Mouse (Mus musculus): ENCODE results near the gene Klk5. TPM values are rescaled to one million over a fixed set of nuclear protein-coding genes. Genes with fewer than 3 reads are reported as not detected.
A peak's percentile ranks its signal among the peaks of the same experiment; 100 is the strongest.

Klk5 gene
- not detected in 2 replicates for polyA plus RNA-seq (2015; fragmentation: Nextera tagmentation; extraction: Ambion mirVana)

DNA sequence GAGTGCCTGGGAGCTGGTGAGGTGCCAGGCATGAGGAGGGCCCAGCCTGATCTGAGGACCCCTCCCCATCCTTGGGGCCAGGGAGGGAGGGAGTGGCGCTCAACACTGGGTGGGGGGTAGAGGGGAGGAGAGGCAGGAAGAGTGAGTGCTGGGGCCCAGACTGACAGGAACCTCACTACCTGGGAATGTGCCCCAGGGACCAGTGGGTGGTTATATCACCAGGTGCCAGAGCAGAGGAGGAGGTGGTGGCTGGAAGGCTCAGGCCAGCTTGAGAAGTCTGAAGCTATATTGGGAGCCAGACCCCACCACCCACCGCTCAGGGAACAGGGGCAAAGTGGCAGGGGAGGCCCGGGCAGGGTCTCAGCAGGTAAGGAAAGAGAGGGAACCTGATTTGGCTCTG lies at the start of gene Klk5:
Gene Klk5, plus strand, starts transcription at position 271 of the 400 bp plus-strand sequence.
- no peaks in the 10 kb centered on the region for H3K4me1 ChIP-seq
- H3K9me3 ChIP-seq: no peaks in the 10 kb centered on the region
- H3K36me3 ChIP-seq: no peaks in the 10 kb centered on the region
- no peak within 1 kb of the TSS for H3K4me2 ChIP-seq
- H3K9ac ChIP-seq: no peak within 1 kb of the TSS
- H3K27me3 ChIP-seq: no peaks in the 10 kb centered on the region
- WGBS: 28% methylated on average over 3 of the region's 3 CpGs
- no peak within 1 kb of the TSS for H3K4me3 ChIP-seq
- ATAC-seq (ENCODE audit: borderline replicate concordance, extremely low read depth, low FRiP score, low TSS enrichment): no peak
- H3K27ac ChIP-seq: no peak within 1 kb of the TSS

DNA sequence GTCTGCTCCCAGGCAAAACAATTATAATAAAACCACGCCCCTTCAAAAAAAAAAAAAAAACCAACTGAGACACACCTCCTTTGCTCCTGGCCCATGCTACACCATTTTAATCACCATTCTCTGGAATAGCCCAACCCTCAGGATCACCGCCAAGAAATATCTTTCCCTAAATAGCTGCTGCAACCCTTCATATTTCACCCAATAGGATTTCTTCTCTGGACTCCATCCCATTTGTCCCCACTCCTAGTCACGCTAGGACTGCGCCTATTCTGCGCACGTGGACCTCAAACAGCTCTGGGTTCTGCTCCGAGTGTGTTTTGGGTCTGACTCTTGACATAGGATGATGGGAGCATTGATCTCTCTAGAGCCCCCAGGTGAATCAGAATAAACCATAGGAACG lies 45.4 kb upstream of the Klk5 start:
- peaks cover 9% of the 10 kb centered on the region; the same call in 1 of the 2 replicates for H3K27me3 ChIP-seq
- no peak overlapping the region for H3K27ac ChIP-seq
- ATAC-seq (ENCODE audit: borderline replicate concordance, extremely low read depth, low FRiP score, low TSS enrichment): no peak
- H3K9ac ChIP-seq: 0 out of 2 replicates have a peak overlapping the region, but pooled peaks have one; percentile 38
- H3K4me3 ChIP-seq: peak overlapping the region; percentile 55
- H3K4me2 ChIP-seq: peak overlapping the region; percentile 87
- no peaks in the 10 kb centered on the region for H3K36me3 ChIP-seq
- 2% methylated on average over 8 of the region's 8 CpGs for WGBS
- H3K4me1 ChIP-seq: peaks cover 22% of the 10 kb centered on the region
- H3K9me3 ChIP-seq: no peaks in the 10 kb centered on the region

DNA sequence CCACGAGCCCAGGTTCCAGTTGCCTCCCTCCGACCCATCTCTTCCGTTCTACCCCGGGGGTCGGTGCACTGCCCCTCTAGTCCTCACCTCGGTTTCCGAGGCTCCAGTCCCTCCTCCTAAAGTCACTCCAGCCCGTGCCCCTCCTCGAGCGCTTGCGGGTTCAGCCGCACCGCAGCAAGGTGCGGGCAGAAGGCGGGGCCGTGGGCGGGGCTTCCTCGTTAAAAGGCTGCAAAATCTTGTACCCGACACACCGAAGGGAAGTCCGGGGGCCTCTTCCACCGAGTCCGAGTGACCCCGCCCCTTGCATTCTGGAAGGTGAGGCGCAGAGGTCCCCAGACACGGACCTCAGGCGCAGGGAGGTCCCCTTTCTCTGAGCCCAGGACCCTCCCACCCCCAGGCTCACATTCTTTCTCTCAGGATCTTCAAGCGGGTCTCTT lies 44.4 kb upstream of the Klk5 start, which contains the start of gene Klk8:
Gene Klk8, plus strand, starts transcription at position 245 of the 437 bp plus-strand sequence.
- 0% methylated on average over 28 of the region's 28 CpGs for WGBS
- ATAC-seq (ENCODE audit: borderline replicate concordance, extremely low read depth, low FRiP score, low TSS enrichment): peak; percentile 35; the same call in 1 of the 2 replicates
- H3K9ac ChIP-seq: peak within 1 kb of the TSS; percentile 38

DNA sequence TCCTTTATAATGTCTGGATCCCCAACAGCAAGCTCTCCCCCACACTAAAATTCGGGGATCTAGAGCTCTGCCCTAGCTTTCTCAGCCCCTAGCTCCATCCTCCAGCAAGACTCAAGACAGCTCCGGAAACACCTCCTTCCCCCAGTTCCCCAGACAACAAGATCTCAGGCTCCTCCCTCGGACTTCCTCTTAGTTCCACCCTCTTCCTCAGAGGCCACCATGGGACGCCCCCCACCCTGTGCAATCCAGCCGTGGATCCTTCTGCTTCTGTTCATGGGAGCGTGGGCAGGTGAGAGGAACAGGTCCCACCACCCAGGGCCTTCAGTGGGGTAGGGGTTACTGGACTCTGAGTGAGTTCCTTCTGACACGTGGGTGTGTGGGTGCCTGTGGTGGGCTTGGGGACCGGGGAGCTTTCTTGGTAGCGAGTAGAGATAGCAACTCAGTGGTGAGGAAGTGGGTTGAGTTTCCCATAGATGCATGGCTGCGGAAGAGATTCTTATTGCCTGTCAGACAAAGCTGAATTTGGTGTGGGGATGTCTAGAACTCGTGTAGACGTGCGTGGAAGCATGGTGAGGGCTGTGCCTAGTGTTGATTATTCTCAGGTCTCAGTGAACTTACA lies 43.8 kb upstream of the Klk5 start:
- Histone ChIP-seq H3K27me3 (peaks cover 9% of the 10 kb centered on the region; the same call in 1 of the 2 replicates), H3K27ac (no peak overlapping the region), H3K4me3 (peak overlapping the region; percentile 55), H3K36me3 (no peaks in the 10 kb centered on the region), H3K9ac (peak overlapping the region; percentile 38), H3K9me3 (no peaks in the 10 kb centered on the region), H3K4me1 (peaks cover 22% of the 10 kb centered on the region), H3K4me2 (peak overlapping the region; percentile 87)
- ATAC-seq (ENCODE audit: borderline replicate concordance, extremely low read depth, low FRiP score, low TSS enrichment): peak; percentile 58; the same call in 1 of the 2 replicates
- WGBS: 36% methylated on average over 13 of the region's 13 CpGs

More for the DNA sequence above, 44.4 kb upstream of the Klk5 start, which contains the start of gene Klk8:
- peaks cover 9% of the 10 kb centered on the region; the same call in 1 of the 2 replicates for H3K27me3 ChIP-seq
- peaks cover 22% of the 10 kb centered on the region for H3K4me1 ChIP-seq
- no peaks in the 10 kb centered on the region for H3K36me3 ChIP-seq
- H3K27ac ChIP-seq: no peak within 1 kb of the TSS
- peak within 1 kb of the TSS; percentile 55 for H3K4me3 ChIP-seq
- H3K4me2 ChIP-seq: peak within 1 kb of the TSS; percentile 87
- no peaks in the 10 kb centered on the region for H3K9me3 ChIP-seq

DNA sequence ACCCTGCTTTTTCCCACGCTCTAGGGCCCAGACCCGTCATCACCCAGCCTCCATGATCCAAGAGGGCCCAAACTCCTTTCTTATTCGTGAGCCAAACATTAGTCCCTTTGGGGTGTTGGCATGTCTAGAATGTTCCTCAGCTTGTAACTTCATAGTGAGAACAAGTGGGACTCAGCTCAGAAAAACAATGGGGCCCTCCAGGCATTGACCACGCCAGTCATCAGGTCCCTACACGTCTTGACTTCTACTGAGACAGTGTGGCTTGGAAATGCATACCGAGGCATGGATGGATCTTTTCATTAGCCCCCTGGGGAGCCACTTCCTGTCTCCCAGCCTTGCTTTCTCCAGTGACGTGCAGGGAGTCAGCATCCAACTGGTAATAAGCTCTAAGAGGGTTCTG lies 41.9 kb upstream of the Klk5 start:
- ATAC-seq (ENCODE audit: borderline replicate concordance, extremely low read depth, low FRiP score, low TSS enrichment): no peak
- no peaks in the 10 kb centered on the region for H3K9me3 ChIP-seq
- H3K4me1 ChIP-seq: peaks cover 22% of the 10 kb centered on the region
- peaks cover 9% of the 10 kb centered on the region; the same call in 1 of the 2 replicates for H3K27me3 ChIP-seq
- H3K4me2 ChIP-seq: no peak overlapping the region
- 66% methylated on average over 7 of the region's 7 CpGs for WGBS
- no peaks in the 10 kb centered on the region for H3K36me3 ChIP-seq
- no peak overlapping the region for H3K4me3 ChIP-seq
- no peak overlapping the region for H3K9ac ChIP-seq
- H3K27ac ChIP-seq: no peak overlapping the region

DNA sequence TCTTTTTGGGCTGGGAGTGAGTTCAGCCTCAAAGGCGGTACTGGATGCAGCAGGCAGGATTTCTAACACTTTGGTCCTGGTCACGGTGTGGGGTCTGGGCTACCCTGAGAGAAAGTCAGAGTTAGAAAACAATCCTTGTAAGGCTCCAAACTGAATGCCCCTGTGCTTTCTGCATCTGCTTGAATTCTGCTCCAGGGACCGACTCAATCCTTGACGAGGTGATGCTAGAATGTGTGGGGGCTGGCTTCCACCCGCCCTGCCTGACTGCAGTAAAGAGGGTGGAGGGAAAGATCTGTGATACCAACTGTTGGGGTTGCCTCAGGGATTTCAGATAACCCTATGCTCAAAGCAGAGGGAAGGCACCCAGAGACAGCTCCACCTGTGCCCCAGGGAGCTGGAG lies 30.8 kb upstream of the Klk5 start, which contains the start of gene Klk7:
Gene Klk7, plus strand, starts transcription at position 301 of the 400 bp plus-strand sequence.
- H3K4me1 ChIP-seq: no peaks in the 10 kb centered on the region
- H3K9me3 ChIP-seq: no peaks in the 10 kb centered on the region
- no peak within 1 kb of the TSS for H3K9ac ChIP-seq
- H3K36me3 ChIP-seq: no peaks in the 10 kb centered on the region
- H3K27ac ChIP-seq: no peak within 1 kb of the TSS
- no peak within 1 kb of the TSS for H3K4me2 ChIP-seq
- no peaks in the 10 kb centered on the region for H3K27me3 ChIP-seq
- no peak within 1 kb of the TSS for H3K4me3 ChIP-seq
- no peak for ATAC-seq (ENCODE audit: borderline replicate concordance, extremely low read depth, low FRiP score, low TSS enrichment)
- WGBS: 54% methylated on average over 5 of the region's 5 CpGs

DNA sequence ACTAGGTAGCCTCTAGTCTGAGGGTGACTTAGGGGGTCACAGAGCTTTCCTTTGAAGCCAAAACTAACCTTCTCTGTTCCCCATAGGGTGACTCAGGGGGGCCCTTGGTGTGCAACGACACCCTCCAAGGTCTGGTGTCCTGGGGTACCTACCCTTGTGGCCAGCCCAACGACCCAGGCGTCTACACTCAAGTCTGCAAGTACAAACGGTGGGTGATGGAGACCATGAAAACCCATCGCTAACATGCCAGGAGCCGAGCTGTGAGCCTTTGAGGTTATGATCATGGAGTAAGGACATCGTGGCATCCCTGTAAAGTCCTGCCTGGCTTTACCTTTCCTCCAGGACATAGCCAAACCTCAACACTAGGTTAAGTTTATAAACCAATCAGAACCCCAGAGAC lies 26.6 kb upstream of the Klk5 start:
- no peak for ATAC-seq (ENCODE audit: borderline replicate concordance, extremely low read depth, low FRiP score, low TSS enrichment)
- Histone ChIP-seq H3K4me3 (no peak overlapping the region), H3K36me3 (no peaks in the 10 kb centered on the region), H3K4me1 (no peaks in the 10 kb centered on the region), H3K27ac (no peak overlapping the region), H3K4me2 (no peak overlapping the region), H3K27me3 (no peaks in the 10 kb centered on the region), H3K9ac (no peak overlapping the region), H3K9me3 (no peaks in the 10 kb centered on the region)
- WGBS: 86% methylated on average over 7 of the region's 7 CpGs

DNA sequence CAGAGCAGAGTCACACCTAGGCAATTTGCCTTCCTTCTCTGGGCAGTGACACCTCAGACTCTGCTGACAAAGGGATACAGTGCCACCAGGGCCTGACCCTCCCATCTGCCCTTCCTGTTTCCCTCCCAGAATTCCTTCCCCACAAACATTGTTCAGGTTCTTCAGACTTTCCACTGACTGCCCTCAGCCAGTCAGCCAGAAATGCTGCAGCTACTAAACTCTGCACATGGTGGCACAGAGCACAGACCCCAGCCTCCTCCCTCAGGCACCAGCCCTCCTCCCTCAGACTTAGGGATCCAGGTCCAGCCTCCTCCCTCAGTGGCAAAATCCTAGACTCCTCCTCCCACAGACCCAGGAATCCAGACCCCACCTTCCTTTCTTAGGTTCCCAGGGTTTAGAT lies 25.0 kb upstream of the Klk5 start:
- H3K4me2 ChIP-seq: no peak overlapping the region
- H3K9ac ChIP-seq: no peak overlapping the region
- no peaks in the 10 kb centered on the region for H3K9me3 ChIP-seq
- H3K36me3 ChIP-seq: no peaks in the 10 kb centered on the region
- H3K27ac ChIP-seq: no peak overlapping the region
- no peak for ATAC-seq (ENCODE audit: borderline replicate concordance, extremely low read depth, low FRiP score, low TSS enrichment)
- no peaks in the 10 kb centered on the region for H3K4me1 ChIP-seq
- no peaks in the 10 kb centered on the region for H3K27me3 ChIP-seq
- H3K4me3 ChIP-seq: no peak overlapping the region

DNA sequence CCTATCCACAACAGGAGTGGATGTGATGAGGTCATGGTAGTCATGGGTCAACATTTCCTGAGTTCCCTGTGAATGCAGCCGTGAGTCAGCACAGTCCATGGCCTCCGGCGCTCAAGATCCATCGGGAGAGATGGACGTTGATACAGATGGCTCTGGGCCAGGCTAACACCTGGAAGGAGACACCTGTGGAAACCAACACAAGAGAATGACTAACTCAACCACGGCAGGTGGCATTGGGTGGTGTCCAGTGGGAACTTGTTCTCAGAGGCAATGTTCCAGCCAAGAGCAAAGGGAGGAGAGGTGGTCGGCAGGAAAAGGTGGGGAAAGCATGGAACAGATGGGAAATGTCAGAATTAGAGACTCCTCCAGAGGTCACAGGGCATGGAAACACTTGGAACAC lies 20.2 kb upstream of the Klk5 start:
- Histone ChIP-seq H3K9me3 (no peaks in the 10 kb centered on the region), H3K4me3 (no peak overlapping the region), H3K4me1 (no peaks in the 10 kb centered on the region), H3K9ac (no peak overlapping the region), H3K27ac (no peak overlapping the region), H3K36me3 (no peaks in the 10 kb centered on the region), H3K27me3 (no peaks in the 10 kb centered on the region), H3K4me2 (no peak overlapping the region)
- 80% methylated on average over 7 of the region's 7 CpGs for WGBS
- no peak for ATAC-seq (ENCODE audit: borderline replicate concordance, extremely low read depth, low FRiP score, low TSS enrichment)

DNA sequence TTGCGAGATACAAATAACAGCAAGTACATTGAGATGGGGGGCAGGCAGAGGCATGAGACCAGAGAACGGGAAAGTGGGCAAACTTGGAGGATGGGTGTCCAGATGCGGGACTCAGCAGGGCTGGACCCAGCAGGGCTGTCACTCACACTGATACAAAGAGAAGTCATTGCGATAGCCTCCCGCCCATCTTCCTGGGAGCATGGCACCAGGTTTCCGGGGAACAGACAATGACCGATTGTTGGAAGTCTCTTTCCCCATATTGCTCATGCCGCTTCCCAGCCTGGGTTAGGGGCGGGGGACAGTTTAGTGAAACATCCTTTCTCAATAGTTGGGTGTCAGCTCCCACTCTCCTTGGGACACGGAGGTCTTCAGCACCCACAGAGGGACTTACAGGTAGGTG lies 17.6 kb upstream of the Klk5 start, which contains the start of gene Klk6:
Gene Klk6, plus strand, starts transcription at position 301 of the 400 bp plus-strand sequence.
- no peak for ATAC-seq (ENCODE audit: borderline replicate concordance, extremely low read depth, low FRiP score, low TSS enrichment)
- Histone ChIP-seq H3K27me3 (no peaks in the 10 kb centered on the region), H3K9ac (no peak within 1 kb of the TSS), H3K4me1 (no peaks in the 10 kb centered on the region), H3K4me3 (no peak within 1 kb of the TSS), H3K9me3 (no peaks in the 10 kb centered on the region), H3K4me2 (no peak within 1 kb of the TSS), H3K36me3 (no peaks in the 10 kb centered on the region), H3K27ac (no peak within 1 kb of the TSS)
- WGBS: 67% methylated on average over 10 of the region's 10 CpGs

DNA sequence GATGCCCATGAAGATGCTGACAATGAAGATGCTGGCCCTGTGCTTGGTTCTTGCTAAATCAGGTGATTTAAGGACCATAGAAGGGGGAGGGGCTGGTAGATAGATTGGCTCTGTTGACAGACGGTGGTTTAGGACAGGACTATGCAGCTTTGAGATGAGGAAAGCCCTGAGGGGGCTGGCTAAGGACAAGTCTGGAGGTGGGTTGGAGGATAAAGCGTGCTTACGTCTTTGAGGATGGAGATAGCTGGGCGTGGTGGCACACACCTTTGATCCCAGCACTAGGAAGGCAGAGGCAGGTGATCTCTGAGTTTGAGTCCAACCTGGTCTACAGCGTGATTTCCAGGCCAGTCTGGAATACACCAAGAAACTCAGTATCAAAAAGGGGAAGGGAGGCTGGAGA lies 15.7 kb upstream of the Klk5 start:
- H3K36me3 ChIP-seq: no peaks in the 10 kb centered on the region
- no peak overlapping the region for H3K27ac ChIP-seq
- H3K9ac ChIP-seq: no peak overlapping the region
- no peak overlapping the region for H3K4me3 ChIP-seq
- no peak overlapping the region for H3K4me2 ChIP-seq
- H3K27me3 ChIP-seq: no peaks in the 10 kb centered on the region
- WGBS: 83% methylated on average over 5 of the region's 5 CpGs
- H3K4me1 ChIP-seq: no peaks in the 10 kb centered on the region
- no peaks in the 10 kb centered on the region for H3K9me3 ChIP-seq
- no peak for ATAC-seq (ENCODE audit: borderline replicate concordance, extremely low read depth, low FRiP score, low TSS enrichment)

DNA sequence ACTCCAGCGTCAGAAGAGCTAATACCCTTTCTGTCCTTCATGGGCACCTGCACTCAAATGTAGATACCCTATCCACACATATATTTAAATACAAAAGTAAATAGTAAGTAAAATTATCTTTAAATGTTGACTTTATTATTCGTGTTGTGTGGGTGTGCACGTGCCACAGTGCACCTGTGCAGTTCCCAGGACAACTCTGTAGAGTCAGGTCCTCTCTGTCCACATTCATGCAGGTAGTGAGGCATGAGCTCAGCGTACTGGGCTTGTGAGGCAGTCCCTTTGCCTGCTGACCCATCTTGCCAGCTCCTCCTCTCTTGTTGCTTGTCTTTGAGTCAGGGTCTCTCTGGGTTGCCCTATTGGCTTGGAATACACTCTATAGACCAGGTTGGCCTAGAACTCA lies 14.1 kb upstream of the Klk5 start:
- ATAC-seq (ENCODE audit: borderline replicate concordance, extremely low read depth, low FRiP score, low TSS enrichment): no peak
- H3K9me3 ChIP-seq: no peaks in the 10 kb centered on the region
- 70% methylated on average over 4 of the region's 4 CpGs for WGBS
- no peak overlapping the region for H3K27ac ChIP-seq
- H3K36me3 ChIP-seq: no peaks in the 10 kb centered on the region
- H3K4me3 ChIP-seq: no peak overlapping the region
- no peak overlapping the region for H3K4me2 ChIP-seq
- no peaks in the 10 kb centered on the region for H3K27me3 ChIP-seq
- no peaks in the 10 kb centered on the region for H3K4me1 ChIP-seq
- H3K9ac ChIP-seq: no peak overlapping the region

Data from lung, embryonic 15.5 days (tissue).